Mouse (Mus musculus): Measurements from ENCODE around the gene Kank2.

DNA sequence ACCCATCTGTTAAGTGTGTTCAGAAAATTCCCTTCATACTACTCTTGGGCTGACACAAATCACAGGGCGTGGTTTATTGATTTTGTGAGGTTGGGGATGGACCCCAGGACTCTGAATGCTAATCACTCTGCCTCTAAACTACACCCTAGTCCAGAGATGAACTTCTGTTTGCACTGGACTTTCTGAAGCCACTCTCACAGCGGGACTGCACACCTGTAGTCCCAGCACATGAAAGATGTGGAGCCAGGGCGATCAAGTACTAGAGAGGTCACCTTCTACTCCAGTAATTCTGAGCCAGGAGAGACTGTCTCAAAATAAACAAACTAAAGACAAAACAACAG is 436 bp upstream of the Kank2 start:
- TF ChIP-seq CTCF (IDR thresholded peaks at IDR 0.05; ENCODE audit: extremely low read depth, insufficient read depth, insufficient read length, insufficient replicate concordance) (no peak), POLR2A (IDR thresholded peaks at IDR 0.05; ENCODE audit: low read depth, low read length) (no peak)
